Mouse (Mus musculus) T-helper 2 cell (primary cell): ENCODE data around the gene Zfp770.
"Not testable (repeated sequence)": the region's sequence is repeated elsewhere in the genome, so short reads cannot be mapped to it uniquely, and the experiment has no call there.

Experiments used
- in situ Hi-C: fragments of 300-600 bp; cut with MboI, MseI; formaldehyde crosslinking; loops from one replicate; pipeline ENCODE4 v1.15.1; 2025; ENCODE audit warnings: high pct_unique_total_duplicates

Zfp770 gene

DNA sequence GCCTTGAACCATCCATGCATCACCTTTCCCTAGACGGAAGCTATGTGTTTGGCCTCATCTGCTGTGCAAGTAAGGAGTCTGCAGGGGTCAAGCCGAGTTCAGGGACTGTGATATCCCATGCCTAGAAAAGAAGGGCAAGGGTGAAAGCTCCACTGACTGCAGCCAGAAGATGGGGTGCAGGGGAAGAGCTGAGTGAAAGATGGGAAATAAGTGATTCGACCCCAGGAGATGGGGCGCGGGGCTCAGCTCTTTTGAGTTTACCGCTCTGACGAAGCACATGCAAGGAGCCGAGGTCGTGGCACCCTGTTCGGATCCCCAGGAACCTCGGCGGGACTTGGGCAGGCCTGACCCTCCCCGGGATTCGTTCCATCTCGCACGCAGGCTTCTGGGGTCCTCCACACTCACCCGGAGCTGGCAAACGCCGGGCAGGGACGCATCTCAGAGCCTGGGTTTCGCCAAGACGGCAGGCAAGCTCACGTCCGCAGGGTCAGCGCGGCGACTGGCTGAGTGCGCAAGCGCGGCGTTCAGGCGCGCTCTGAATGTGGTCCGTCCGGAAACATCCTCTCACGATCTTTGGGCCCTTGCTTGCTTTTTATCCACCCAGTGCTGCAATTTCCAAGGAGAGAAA lies at the start of gene Zfp770:
Gene Zfp770, minus strand, starts transcription at position 538 of the 628 bp plus-strand sequence.
- in situ Hi-C loops: no loop called here

DNA sequence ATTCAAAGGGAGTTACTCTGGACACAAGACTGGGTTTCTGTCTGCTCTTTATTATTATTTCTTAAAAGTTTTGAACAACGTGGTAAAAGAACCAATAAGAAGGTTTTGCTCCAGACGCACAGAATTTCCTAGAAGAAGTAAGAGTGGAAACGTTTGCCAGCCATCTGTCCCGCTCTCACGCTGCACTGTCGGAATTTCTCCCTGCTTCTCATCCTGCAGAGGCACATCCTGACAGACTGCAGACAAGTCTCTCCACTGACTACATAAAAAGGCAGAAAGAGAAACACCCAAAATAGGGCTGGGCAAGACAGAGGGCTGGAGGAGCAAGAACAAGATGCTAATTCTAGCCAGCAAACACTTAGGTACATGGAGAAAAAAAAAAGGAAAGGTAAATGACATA lies 48.2 kb upstream of the Zfp770 start:
- in situ Hi-C loops: no loop called here

- in situ Hi-C loops: no loop called here
These were observed 36.4 kb upstream of the Zfp770 start for GRCm38 (mm10) chr2:114237639-114238038.

DNA sequence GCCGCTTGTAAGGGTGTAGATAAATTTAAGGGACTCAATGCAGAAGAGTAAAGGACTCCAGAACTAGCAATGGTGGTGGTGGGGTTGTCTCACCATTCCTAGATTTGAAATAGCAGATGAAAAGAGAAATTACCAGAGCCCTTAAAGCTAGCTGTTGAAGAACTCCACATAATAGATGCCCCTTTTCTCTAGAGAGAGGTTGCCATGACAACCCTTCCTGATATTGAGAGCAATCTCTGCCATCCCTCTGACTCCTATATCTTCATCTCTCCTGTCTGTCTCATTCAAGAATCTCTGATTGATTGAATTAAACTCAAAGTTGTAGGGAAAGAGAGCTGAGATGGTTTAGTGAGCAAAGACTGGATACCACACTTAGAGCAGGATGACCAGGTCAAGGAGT lies 35.3 kb upstream of the Zfp770 start:
- in situ Hi-C loops: no loop called here

DNA sequence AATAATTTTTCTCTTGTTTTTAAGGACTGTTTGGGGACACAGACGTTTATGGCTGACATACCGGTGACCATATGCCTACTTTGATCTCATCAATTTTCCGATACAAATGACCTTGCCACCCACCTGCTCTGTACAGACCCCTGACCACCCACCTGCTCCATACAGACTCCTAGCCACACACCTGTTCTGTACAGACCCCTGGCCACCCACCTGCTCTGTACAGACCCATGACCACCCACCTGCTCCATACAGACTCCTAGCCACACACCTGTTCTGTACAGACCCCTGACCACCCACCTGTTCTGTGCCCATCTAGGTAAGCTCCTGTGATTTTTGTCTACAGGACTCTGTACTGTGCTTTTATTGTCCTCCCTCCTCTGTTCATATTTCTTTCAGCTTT lies 34.3 kb upstream of the Zfp770 start:
- in situ Hi-C loops: no loop called here

- in situ Hi-C loops: no loop called here
These were observed 30.0 kb upstream of the Zfp770 start for GRCm38 (mm10) chr2:114231248-114231647.

DNA sequence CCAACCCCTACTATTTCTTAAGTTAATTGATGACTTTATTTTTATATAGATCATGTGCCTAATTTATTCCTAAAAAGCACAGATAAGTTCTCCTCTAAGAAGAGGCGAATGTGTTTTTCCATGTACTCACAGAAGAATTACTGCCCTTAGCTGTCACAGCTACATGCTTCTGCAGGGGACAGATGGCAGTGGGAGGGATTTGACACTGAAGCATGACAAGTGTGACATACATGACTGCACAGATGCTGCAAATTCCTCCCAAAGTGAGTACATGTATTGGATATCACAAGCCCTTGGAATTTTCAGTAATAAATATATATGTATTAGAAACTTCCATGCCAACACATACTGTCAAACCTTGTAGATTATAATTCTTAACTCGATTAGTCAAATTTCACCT lies 27.4 kb upstream of the Zfp770 start:
- in situ Hi-C loops: no loop called here

GRCm38 (mm10) chr2:114205036-114205435 lies 3.8 kb upstream of the Zfp770 start:
- in situ Hi-C loops: no loop called here

GRCm38 (mm10) chr2:114201574-114201973 lies 305 bp upstream of the Zfp770 start:
- in situ Hi-C loops: no loop called here

DNA sequence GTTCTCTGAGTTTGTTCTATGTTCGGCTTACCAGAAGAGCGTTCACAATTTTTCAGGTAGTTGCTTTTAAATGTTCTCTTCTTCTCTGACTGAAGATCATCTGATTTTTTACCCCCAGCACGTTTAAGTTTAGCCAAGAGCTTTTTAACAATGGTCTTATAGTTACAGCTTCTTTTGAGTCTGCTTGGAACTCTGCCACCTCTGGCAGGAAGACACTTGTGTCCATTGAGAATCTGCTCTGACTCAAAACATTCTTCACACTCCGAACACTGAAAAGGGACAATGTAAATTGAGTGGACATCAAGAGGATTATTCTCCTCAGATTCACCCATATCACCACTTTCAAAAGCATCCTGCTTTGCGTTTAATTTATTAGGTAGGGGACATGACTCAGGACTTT lies 4.8 kb downstream of the Zfp770 start:
- in situ Hi-C loops: no loop called here

- in situ Hi-C loops: not testable (repeated sequence)
These were observed 14.3 kb downstream of the Zfp770 start, which contains the start of gene Aqr for GRCm38 (mm10) chr2:114186924-114187323. Aqr (minus strand) TSS chr2:114187024.

GRCm38 (mm10) chr2:114177802-114178733 lies 23.2 kb downstream of the Zfp770 start:
- in situ Hi-C loops: no loop called here

DNA sequence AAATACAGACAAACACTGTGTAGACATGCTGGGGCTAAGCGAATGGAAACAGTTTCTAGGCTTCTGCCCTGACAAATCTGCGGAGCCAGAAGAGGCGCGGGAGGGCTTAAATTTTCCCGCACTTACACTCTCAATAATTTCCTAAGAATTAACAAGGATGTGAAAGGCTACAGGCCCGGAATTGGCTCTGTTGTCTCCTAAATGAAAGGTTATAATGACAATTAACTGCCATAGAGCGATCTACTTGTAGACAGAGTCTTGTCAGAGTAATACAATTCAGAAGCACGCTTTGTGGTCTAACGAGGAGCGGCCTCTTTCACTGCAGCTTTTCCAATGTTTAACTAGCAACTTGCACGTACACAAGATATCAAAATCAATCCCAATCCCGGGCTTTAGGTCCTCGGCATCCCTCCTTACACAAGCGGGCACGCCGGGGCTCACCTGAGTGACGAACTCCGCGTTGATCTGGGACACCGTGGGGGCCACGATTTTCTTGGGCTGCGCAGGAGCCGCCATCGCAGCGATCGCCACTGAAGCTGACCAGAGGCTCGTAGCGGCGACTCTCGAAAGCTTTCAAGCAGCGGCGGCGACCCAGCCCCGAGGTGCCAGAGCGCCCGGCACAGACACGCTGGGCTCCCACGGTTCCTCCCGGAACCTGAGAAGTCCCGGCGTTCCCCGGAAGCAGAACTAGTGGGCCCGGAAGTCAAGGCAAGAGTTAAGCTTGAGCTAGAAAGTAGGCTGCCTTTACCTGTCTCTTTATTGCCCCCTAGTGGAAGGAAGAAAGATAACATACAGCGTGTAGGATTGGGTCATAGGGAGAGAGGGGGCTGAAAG lies 26.4 kb downstream of the Zfp770 start:
- in situ Hi-C loops: no loop called here

- in situ Hi-C loops: no loop called here
These were observed 28.0 kb downstream of the Zfp770 start for GRCm38 (mm10) chr2:114173248-114173647.

DNA sequence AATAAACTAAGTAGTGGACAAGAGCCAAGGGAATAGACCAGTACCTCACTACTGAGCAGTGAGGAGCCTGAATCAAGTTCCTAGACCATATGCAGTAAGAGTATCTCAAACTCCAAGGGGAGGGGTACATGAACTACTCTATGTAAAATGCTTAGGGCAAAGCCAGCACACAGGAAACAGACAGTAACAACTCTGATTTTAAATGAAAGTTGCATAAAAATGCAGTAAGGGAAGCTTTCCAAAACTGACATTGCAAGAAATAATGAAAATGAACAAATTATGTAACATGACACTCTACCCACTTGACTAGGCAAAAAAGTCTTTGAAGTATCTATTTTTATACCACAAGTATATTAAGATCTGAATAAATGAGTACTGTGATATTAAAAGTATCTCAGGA lies 33.4 kb downstream of the Zfp770 start:
- in situ Hi-C loops: no loop called here

DNA sequence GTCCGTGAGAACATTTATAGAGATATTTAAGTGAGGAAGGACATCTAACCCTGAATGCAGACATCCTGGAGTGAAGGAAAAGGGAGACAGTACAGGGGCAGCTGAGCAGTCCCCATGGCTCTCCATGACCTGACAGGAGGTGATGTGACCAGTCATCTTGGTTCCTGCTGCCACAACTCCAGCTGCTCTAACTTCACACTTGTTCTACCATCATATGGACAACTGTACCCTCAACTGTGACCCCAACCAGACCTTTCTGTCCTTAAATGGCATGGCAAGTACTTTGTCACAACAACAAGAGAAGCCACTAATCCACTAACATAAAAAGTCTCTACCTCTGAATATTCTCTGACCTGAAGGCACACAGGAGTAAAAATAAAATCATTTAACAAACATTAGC lies 39.3 kb downstream of the Zfp770 start:
- in situ Hi-C loops: no loop called here

DNA sequence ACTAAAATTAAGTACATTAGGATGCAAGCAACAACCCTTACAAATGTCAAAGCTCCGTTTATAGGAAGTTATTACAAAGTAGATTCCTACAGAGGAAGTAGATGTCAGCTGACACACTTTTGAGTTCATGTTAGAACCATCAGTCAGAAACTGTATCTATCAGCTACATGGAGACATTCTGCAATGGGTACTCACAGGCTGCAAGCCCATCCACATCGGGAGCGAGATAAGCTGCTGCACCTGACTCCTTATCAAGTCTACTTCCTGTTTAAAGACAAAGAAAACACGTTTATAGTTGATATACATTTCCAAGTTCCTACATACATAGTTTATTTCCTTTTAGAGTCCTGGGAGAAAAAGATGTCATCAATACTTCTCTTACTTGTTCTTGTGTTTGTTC lies 43.9 kb downstream of the Zfp770 start:
- in situ Hi-C loops: loop anchor here (10.0 kb wide), 1 partner anchor 313 kb away; the partner anchor contains the start of gene Arhgap11a

- in situ Hi-C loops: loop anchor here (10.0 kb wide), 1 partner anchor 312 kb away; the partner anchor contains the start of gene Arhgap11a
These were observed 44.6 kb downstream of the Zfp770 start for GRCm38 (mm10) chr2:114156639-114157038.

GRCm38 (mm10) chr2:114153247-114153646 lies 48.0 kb downstream of the Zfp770 start:
- in situ Hi-C loops: loop anchor here (10.0 kb wide), 1 partner anchor 308 kb away; the partner anchor contains the start of gene Arhgap11a

DNA sequence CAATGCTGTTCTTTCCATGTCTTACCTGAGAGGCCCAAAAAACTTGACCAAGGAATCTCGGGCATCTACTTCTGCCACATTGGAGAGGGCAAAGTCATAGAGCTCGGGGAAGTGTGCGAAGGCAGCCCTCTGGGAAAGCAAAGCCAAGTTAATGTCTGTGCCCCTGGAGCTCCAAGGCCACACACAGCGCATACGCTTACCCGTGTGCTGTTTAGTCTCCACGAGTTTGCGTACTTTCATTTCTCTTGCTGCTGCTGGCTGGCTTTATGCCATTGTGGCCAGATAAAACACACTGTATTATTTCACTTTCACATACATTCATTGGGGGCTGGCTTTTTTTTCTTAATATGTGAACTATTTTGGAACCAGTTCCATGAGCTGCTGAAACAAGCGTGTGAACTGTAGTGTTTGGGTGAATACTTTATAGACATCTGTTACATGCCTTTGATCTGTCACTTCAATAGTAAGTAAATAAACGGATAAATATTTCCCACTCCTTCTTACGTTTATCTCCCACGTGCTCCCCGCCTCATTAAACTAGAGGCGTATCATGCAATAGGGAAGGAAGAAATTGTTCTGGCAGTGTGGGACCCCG lies 54.3 kb downstream of the Zfp770 start:
- in situ Hi-C loops: no loop called here

GRCm38 (mm10) chr2:114145315-114145801 lies 55.9 kb downstream of the Zfp770 start:
- in situ Hi-C loops: no loop called here
